Mouse (Mus musculus): ENCODE data around the gene Ch25h. TPM values are rescaled to one million over a fixed set of nuclear protein-coding genes. Genes with fewer than 3 reads are reported as not detected.

Gene Ch25h
- total and polyA plus RNA-seq, 2 experiments from 2014 or later: 1.3 to 2.7 TPM

DNA sequence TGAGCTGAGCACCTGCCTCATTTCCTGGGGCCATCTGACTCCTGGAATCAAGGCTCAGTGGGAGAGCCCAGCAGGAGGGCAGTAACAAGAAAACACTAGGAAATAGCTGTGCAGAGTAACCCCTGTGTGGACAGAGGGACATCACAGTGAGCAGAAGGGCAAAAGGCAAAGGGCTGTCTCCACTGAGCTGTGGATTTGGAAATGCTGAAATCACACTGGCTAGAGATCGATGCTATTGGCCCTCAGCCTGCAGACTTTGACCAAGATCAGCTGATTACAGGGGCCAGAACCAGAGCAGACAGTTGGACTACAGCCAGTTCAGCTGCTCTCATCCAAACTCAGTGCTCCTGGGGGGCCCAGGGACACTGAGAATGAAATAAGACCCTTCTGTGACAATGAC lies 21.4 kb upstream of the Ch25h start:
- TF ChIP-seq CTCF (IDR thresholded peaks at IDR 0.05; ENCODE audit: low read depth): no peak
- TF ChIP-seq EP300 (IDR thresholded peaks at IDR 0.05; ENCODE audit: low read depth): no peak
- Histone ChIP-seq H3K4me3 (ENCODE audit: low read depth, low read length) (no peak overlapping the region), H3K9me3 (replicated peaks; ENCODE audit: control insufficient read depth, low read length) (no peaks in the 10 kb centered on the region), H3K27ac (ENCODE audit: low read depth) (no peak overlapping the region), H3K27me3 (ENCODE audit: control insufficient read depth, insufficient read depth, low read length) (no peaks in the 10 kb centered on the region), H3K4me2 (ENCODE audit: low read depth, low read length) (no peak overlapping the region), H3K9ac (replicated peaks; ENCODE audit: low read depth, low read length) (no peak overlapping the region), H3K4me1 (ENCODE audit: control insufficient read depth, insufficient read depth) (no peaks in the 10 kb centered on the region), H3K36me3 (replicated peaks; ENCODE audit: control insufficient read depth, insufficient read depth, low read length) (peaks cover 25% of the 10 kb centered on the region)
- 48% methylated on average over 1 of the region's 1 CpGs for WGBS
- ATAC-seq (ENCODE audit: insufficient read depth, low read depth) (no peak), DNase-seq (ENCODE audit: low spot score) (no peak)

DNA sequence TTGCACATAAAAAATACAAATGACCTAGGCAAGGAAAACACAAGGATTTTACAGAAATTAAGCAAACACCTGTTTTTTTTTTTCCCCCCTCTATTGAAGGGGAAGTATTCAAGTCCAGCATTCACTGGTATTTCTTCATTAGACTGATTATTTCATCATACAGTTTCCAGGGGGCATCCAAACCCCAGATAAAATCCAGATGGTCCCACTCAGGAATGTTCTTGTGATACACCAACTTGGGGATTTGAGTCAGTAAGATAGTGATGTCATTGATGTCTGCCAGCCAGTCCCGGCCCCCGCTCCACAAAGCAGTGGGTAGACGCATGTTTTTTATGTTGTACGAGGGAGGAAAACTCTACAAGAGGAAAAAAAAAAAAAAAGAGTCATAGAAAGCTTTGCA lies 18.9 kb upstream of the Ch25h start:
- Histone ChIP-seq H3K4me2 (ENCODE audit: low read depth, low read length) (no peak overlapping the region), H3K9ac (replicated peaks; ENCODE audit: low read depth, low read length) (no peak overlapping the region), H3K27me3 (ENCODE audit: control insufficient read depth, insufficient read depth, low read length) (no peaks in the 10 kb centered on the region), H3K4me1 (ENCODE audit: control insufficient read depth, insufficient read depth) (no peaks in the 10 kb centered on the region), H3K9me3 (replicated peaks; ENCODE audit: control insufficient read depth, low read length) (no peaks in the 10 kb centered on the region), H3K36me3 (replicated peaks; ENCODE audit: control insufficient read depth, insufficient read depth, low read length) (peaks cover 20% of the 10 kb centered on the region; the same call in 1 of the 2 replicates), H3K27ac (ENCODE audit: low read depth) (no peak overlapping the region), H3K4me3 (ENCODE audit: low read depth, low read length) (no peak overlapping the region)
- DNase-seq (ENCODE audit: low spot score) (no peak), ATAC-seq (ENCODE audit: insufficient read depth, low read depth) (no peak)
- 81% methylated on average over 4 of the region's 4 CpGs for WGBS
- TF ChIP-seq CTCF (IDR thresholded peaks at IDR 0.05; ENCODE audit: low read depth) (no peak), EP300 (IDR thresholded peaks at IDR 0.05; ENCODE audit: low read depth) (no peak)

DNA sequence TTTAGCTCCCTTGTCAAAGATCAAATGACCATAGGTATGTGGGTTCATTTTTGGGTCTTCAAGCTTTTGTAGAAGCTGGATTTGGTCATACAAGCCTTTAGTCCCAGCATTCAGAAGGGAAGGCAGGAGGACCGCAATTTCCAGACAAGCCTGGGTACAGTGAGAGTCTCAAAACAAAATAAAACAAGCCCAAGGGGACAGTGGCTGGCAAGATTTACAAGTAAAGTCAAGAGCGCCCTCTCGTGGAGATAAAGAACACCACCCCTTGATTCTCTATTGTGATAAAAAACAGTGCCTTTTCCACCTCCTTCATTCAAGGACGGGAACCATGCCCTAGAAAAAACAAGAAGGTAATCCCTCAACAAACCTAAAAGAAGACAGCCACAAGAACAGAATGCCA lies 8.6 kb upstream of the Ch25h start:
- H3K27me3 ChIP-seq (ENCODE audit: control insufficient read depth, insufficient read depth, low read length): no peaks in the 10 kb centered on the region
- H3K9ac ChIP-seq (replicated peaks; ENCODE audit: low read depth, low read length): no peak overlapping the region
- no peaks in the 10 kb centered on the region for H3K4me1 ChIP-seq (ENCODE audit: control insufficient read depth, insufficient read depth)
- DNase-seq (ENCODE audit: low spot score) (peak; percentile 36), ATAC-seq (ENCODE audit: insufficient read depth, low read depth) (no peak)
- WGBS: 12% methylated on average over 4 of the region's 4 CpGs
- no peaks in the 10 kb centered on the region for H3K36me3 ChIP-seq (replicated peaks; ENCODE audit: control insufficient read depth, insufficient read depth, low read length)
- no peaks in the 10 kb centered on the region for H3K9me3 ChIP-seq (replicated peaks; ENCODE audit: control insufficient read depth, low read length)
- no peak overlapping the region for H3K27ac ChIP-seq (ENCODE audit: low read depth)
- TF ChIP-seq EP300 (IDR thresholded peaks at IDR 0.05; ENCODE audit: low read depth) (no peak), CTCF (IDR thresholded peaks at IDR 0.05; ENCODE audit: low read depth) (peak; percentile 55)
- H3K4me2 ChIP-seq (ENCODE audit: low read depth, low read length): no peak overlapping the region
- no peak overlapping the region for H3K4me3 ChIP-seq (ENCODE audit: low read depth, low read length)

DNA sequence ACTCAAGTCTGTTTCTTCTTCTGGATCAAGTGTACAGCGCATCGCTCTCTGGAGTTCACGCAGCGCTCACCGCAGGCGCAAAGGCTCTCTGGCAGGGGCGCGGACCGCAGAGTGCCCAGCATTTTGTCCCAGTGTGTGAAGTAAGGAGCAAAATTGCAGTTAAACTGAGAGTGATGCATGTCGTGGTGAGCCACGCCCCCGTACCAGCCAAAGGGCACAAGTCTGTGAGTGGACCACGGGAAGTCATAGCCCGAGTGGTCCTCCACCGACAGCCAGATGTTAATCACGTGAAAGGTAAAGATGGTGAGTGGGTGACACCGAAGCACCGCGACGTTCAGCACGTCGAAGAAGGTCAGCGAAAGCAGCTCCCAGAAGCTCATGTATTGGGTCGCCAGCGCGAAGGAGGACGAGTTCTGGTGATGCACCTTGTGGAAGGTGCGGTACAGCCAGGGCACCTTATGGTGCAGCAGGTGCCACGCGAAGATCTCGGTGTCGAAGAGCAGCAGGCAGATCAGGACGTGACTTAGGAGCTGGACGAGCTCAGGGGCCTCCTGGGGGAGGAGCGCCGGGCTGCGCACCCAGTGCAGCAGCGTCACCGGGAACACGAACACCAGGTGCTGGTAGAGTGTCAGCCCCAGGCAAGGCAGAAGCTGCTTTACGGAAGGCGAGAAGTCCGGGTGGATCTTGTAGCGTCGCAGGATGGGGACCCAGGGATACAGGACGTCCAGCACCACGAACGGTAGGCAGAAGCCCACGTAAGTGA lies 555 bp downstream of the Ch25h start:
- 9% methylated on average over 49 of the region's 49 CpGs for WGBS
- H3K27ac ChIP-seq (ENCODE audit: low read depth): no peak overlapping the region
- TF ChIP-seq CTCF (IDR thresholded peaks at IDR 0.05; ENCODE audit: low read depth) (no peak), EP300 (IDR thresholded peaks at IDR 0.05; ENCODE audit: low read depth) (no peak)
- no peak for DNase-seq (ENCODE audit: low spot score)
- H3K27me3 ChIP-seq (ENCODE audit: control insufficient read depth, insufficient read depth, low read length): peaks cover 30% of the 10 kb centered on the region
- no peak; the same call in 1 of the 2 replicates for ATAC-seq (ENCODE audit: insufficient read depth, low read depth)
- H3K36me3 ChIP-seq (replicated peaks; ENCODE audit: control insufficient read depth, insufficient read depth, low read length): no peaks in the 10 kb centered on the region
- peaks cover 12% of the 10 kb centered on the region for H3K4me1 ChIP-seq (ENCODE audit: control insufficient read depth, insufficient read depth)
- peak overlapping the region; percentile 48 for H3K4me3 ChIP-seq (ENCODE audit: low read depth, low read length)
- H3K4me2 ChIP-seq (ENCODE audit: low read depth, low read length): peak overlapping the region; percentile 82
- H3K9me3 ChIP-seq (replicated peaks; ENCODE audit: control insufficient read depth, low read length): no peaks in the 10 kb centered on the region
- 0 out of 2 replicates have a peak overlapping the region, but pooled peaks have one; percentile 36 for H3K9ac ChIP-seq (replicated peaks; ENCODE audit: low read depth, low read length)

DNA sequence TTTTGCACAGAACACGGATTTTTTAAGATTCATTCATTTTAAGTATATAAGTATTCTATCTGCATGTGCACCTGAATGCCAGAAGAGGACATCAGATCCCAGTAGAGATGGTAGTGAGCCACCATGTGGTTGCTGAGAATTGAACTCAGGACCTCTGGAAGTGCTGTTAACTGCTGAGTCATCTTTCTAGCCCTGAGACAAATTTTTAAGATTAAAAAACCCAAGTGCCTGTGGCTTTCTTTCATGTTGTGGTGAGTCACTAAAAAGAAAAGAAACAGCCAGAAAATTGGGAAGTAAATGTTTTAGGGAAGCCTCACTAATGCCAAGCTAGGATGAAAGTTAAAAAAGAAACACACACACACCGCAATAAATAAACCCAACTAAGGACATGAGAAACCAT lies 3.3 kb downstream of the Ch25h start:
- WGBS: 80% methylated on average over 2 of the region's 2 CpGs

More for the DNA sequence above, 3.3 kb downstream of the Ch25h start:
- ATAC-seq (ENCODE audit: insufficient read depth, low read depth): no peak
- DNase-seq (ENCODE audit: low spot score): no peak
- H3K27me3 ChIP-seq (ENCODE audit: control insufficient read depth, insufficient read depth, low read length): peaks cover 30% of the 10 kb centered on the region
- H3K4me1 ChIP-seq (ENCODE audit: control insufficient read depth, insufficient read depth): peaks cover 12% of the 10 kb centered on the region
- no peak overlapping the region for H3K4me3 ChIP-seq (ENCODE audit: low read depth, low read length)
- H3K36me3 ChIP-seq (replicated peaks; ENCODE audit: control insufficient read depth, insufficient read depth, low read length): no peaks in the 10 kb centered on the region
- no peak overlapping the region for H3K4me2 ChIP-seq (ENCODE audit: low read depth, low read length)
- TF ChIP-seq EP300 (IDR thresholded peaks at IDR 0.05; ENCODE audit: low read depth): no peak
- TF ChIP-seq CTCF (IDR thresholded peaks at IDR 0.05; ENCODE audit: low read depth): no peak
- H3K9ac ChIP-seq (replicated peaks; ENCODE audit: low read depth, low read length): no peak overlapping the region
- H3K9me3 ChIP-seq (replicated peaks; ENCODE audit: control insufficient read depth, low read length): no peaks in the 10 kb centered on the region
- no peak overlapping the region for H3K27ac ChIP-seq (ENCODE audit: low read depth)
